Comparison of ENCODE assay signal across 9 mouse cellular contexts in the genomic region with DNA sequence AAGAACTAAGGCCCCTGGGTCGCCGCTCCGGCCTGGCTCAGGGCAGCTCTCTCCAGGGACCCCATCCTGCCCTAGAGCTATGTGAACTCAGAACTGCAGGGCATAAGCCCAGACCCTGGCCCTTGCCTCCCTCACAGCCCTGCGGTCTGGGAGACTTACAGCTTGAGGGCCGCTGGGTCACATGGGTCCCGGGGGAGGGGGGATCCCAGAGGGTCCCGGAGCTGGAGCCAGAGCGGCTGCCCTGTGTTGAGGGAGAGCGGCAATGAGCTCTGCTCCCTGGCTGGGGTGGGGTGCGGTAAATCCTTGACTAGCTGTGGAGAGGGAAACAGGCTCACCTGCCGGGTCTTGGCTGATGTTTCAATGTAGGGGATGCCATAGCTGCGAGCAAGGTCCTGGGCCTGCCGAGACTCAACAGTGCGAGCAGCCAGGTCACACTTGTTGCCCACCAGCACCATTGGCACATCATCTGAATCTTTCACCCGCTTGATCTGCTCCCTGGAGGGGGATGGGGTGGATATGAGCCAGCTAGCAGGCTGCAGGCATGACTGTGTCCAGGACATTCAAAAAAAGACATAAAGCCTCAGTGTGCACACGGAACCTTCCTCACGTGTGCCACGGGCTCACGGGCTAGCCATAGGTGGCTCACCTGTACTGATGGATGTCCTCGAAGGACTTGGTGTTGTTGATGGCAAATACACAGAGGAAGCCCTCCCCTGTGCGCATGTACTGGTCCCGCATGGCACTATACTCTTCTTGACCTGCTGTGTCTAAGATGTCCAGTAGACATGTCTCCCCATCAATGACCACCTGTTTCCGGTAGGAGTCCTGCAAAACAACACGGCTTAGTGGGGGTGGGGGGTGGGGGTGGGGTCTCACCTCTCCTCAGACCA. TPM values are rescaled to one million over a fixed set of nuclear protein-coding genes. Genes with fewer than 3 reads are reported as not detected.
A peak's percentile ranks its signal among the peaks of the same experiment; 100 is the strongest.
DNase-seq lines count a peak whose midpoint lies in the region; ATAC-seq lines count a peak whose summit lies in the region.
"Had no signal": no experiment of that assay in that cellular context is flagged by ENCODE, and none has a peak within 500 bp of the region (broad histone marks: within the 10 kb centered on the region; RNA-seq: fewer than 3 reads in every experiment).

No protein-coding gene starts in this region.

- peak overlapping the region; percentile 89; the same call in 1 of the 2 replicates for H3K4me3 ChIP-seq in heart, embryonic 12.5 days
- H3K4me3 ChIP-seq in embryonic facial prominence, embryonic 10.5 days: peak overlapping the region; percentile 95
- H3K4me3 ChIP-seq in hindbrain, embryonic 14.5 days (replicated peaks; ENCODE audit: low read length): peak overlapping the region; percentile 97
- peak overlapping the region; percentile 93 for H3K4me3 ChIP-seq in midbrain, embryonic 12.5 days

- peak overlapping the region; percentile 93 for H3K4me2 ChIP-seq in heart, embryonic 12.5 days
- H3K4me2 ChIP-seq in hindbrain, embryonic 14.5 days (replicated peaks): peak overlapping the region; percentile 96
- peak overlapping the region; percentile 93; the same call in 1 of the 2 replicates for H3K4me2 ChIP-seq in midbrain, embryonic 12.5 days (replicated peaks)

- no peaks in the 10 kb centered on the region for H3K9me3 ChIP-seq in heart, embryonic 12.5 days (replicated peaks)
- no peaks in the 10 kb centered on the region for H3K9me3 ChIP-seq in embryonic facial prominence, embryonic 10.5 days
- H3K9me3 ChIP-seq in hindbrain, embryonic 14.5 days (ENCODE audit: control insufficient read depth, low read length): no peaks in the 10 kb centered on the region
- no peaks in the 10 kb centered on the region for H3K9me3 ChIP-seq in midbrain, embryonic 12.5 days

- peaks cover 37% of the 10 kb centered on the region for H3K36me3 ChIP-seq in heart, embryonic 12.5 days
- peaks cover 39% of the 10 kb centered on the region for H3K36me3 ChIP-seq in embryonic facial prominence, embryonic 10.5 days (replicated peaks)
- H3K36me3 ChIP-seq in hindbrain, embryonic 14.5 days (replicated peaks; ENCODE audit: control insufficient read depth, insufficient read depth): peaks cover 36% of the 10 kb centered on the region
- peaks cover 36% of the 10 kb centered on the region for H3K36me3 ChIP-seq in midbrain, embryonic 12.5 days

- H3K9ac ChIP-seq in heart, embryonic 12.5 days: peak overlapping the region; percentile 98; the same call in 1 of the 2 replicates
- H3K9ac ChIP-seq in hindbrain, embryonic 14.5 days: no peak overlapping the region
- H3K9ac ChIP-seq in midbrain, embryonic 12.5 days (replicated peaks): peak overlapping the region; percentile 97; the same call in 1 of the 2 replicates

- WGBS in heart, embryonic 12.5 days: 90% methylated on average over 24 of the region's 24 CpGs
- 89% methylated on average over 24 of the region's 24 CpGs for WGBS in embryonic facial prominence, embryonic 10.5 days
- 93% methylated on average over 24 of the region's 24 CpGs for WGBS in hindbrain, embryonic 14.5 days
- 90% methylated on average over 24 of the region's 24 CpGs for WGBS in midbrain, embryonic 12.5 days

- peaks cover 33% of the 10 kb centered on the region for H3K4me1 ChIP-seq in heart, embryonic 12.5 days (replicated peaks)
- peaks cover 34% of the 10 kb centered on the region for H3K4me1 ChIP-seq in embryonic facial prominence, embryonic 10.5 days
- H3K4me1 ChIP-seq in hindbrain, embryonic 14.5 days (replicated peaks; ENCODE audit: control insufficient read depth, insufficient read depth, low read length): peaks cover 21% of the 10 kb centered on the region
- H3K4me1 ChIP-seq in midbrain, embryonic 12.5 days: peaks cover 28% of the 10 kb centered on the region

- H3K27ac ChIP-seq in heart, embryonic 12.5 days (ENCODE audit: poor library complexity, severe bottlenecking): no peak overlapping the region
- H3K27ac ChIP-seq in embryonic facial prominence, embryonic 10.5 days (replicated peaks): 0 out of 2 replicates have a peak overlapping the region, but pooled peaks have one; percentile 35
- no peak overlapping the region for H3K27ac ChIP-seq in hindbrain, embryonic 14.5 days
- no peak overlapping the region for H3K27ac ChIP-seq in midbrain, embryonic 12.5 days (replicated peaks)

- no peak for DNase-seq in heart, postnatal 36 days
- no peak for DNase-seq in embryonic facial prominence, embryonic 10.5 days (ENCODE audit: low spot score)
- DNase-seq in hindbrain, embryonic 14.5 days (ENCODE audit: low spot score): no peak
- no peak for DNase-seq in left cerebral cortex, postnatal 14 days (ENCODE audit: low spot score in 2 of 2)
- DNase-seq in thymus, postnatal 10 days (ENCODE audit: low spot score in 2 of 2): no peak
- DNase-seq in cerebellum, adult 9-10 months: no peak
- DNase-seq: adrenal gland, postnatal 36 days had no signal

- H3K27me3 ChIP-seq in heart, embryonic 12.5 days (replicated peaks): no peaks in the 10 kb centered on the region
- no peaks in the 10 kb centered on the region for H3K27me3 ChIP-seq in embryonic facial prominence, embryonic 10.5 days (replicated peaks; ENCODE audit: low read depth, poor library complexity, severe bottlenecking)
- H3K27me3 ChIP-seq in hindbrain, embryonic 14.5 days (ENCODE audit: control insufficient read depth, insufficient read depth, low read length): no peaks in the 10 kb centered on the region
- no peaks in the 10 kb centered on the region for H3K27me3 ChIP-seq in midbrain, embryonic 12.5 days

- intact Hi-C loops in heart, postnatal 36 days (cut with DNase I): loop anchor here (5.0 kb wide), 1 partner anchor 335 kb away; a partner anchor contains a TSS
- intact Hi-C loops in left cerebral cortex, postnatal 14 days (cut with DNase I): no loop called here

- ATAC-seq in heart, embryonic 12.5 days (ENCODE audit: insufficient number of reproducible peaks, low FRiP score): no peak
- ATAC-seq in hindbrain, embryonic 14.5 days (ENCODE audit: low FRiP score): no peak
- no peak for ATAC-seq in midbrain, embryonic 12.5 days (ENCODE audit: low FRiP score, low read depth)

RNA-seq across cellular contexts. Expression of a gene that starts 1.8 kb away (rescaled TPM):
- polyA plus RNA-seq in heart, embryonic 12.5 days (2016; fragmentation: Nextera tagmentation; extraction: Ambion mirVana): 74.1 and 78.2 TPM in 2 replicates
- total RNA-seq in heart, postnatal 36 days (2021): 100 to 1,000 TPM in 1 of 2 experiments, 10 to 100 TPM in 1; 97.9 to 104 TPM
- polyA plus RNA-seq in embryonic facial prominence, embryonic 10.5 days (2016; fragmentation: Nextera tagmentation; extraction: Ambion mirVana): 94.3 and 94.9 TPM in 2 replicates
- polyA plus RNA-seq in hindbrain, embryonic 14.5 days (2014; fragmentation: Nextera tagmentation; extraction: Ambion mirVana): 168 and 187 TPM in 2 replicates
- polyA plus RNA-seq in midbrain, embryonic 12.5 days (2016; fragmentation: Nextera tagmentation; extraction: Ambion mirVana): 93.4 and 96.4 TPM in 2 replicates
- 100 to 1,000 TPM; 249 to 272 TPM for total RNA-seq in left cerebral cortex, postnatal 14 days (2021)

RNA-seq across cellular contexts. Expression of a gene that starts 1.9 kb away (rescaled TPM):
- polyA plus RNA-seq in heart, embryonic 12.5 days (2016; fragmentation: Nextera tagmentation; extraction: Ambion mirVana): 2.5 and 3.5 TPM in 2 replicates
- total RNA-seq in heart, postnatal 36 days (2021): 1 to 10 TPM; 2.8 to 4.0 TPM
- polyA plus RNA-seq in embryonic facial prominence, embryonic 10.5 days (2016; fragmentation: Nextera tagmentation; extraction: Ambion mirVana): 15.1 and 18.1 TPM in 2 replicates
- polyA plus RNA-seq in hindbrain, embryonic 14.5 days (2014; fragmentation: Nextera tagmentation; extraction: Ambion mirVana): 6.6 and 7.6 TPM in 2 replicates
- 13.1 and 14.4 TPM in 2 replicates for polyA plus RNA-seq in midbrain, embryonic 12.5 days (2016; fragmentation: Nextera tagmentation; extraction: Ambion mirVana)
- total RNA-seq in left cerebral cortex, postnatal 14 days (2021): 1 to 10 TPM; 3.6 to 4.5 TPM

RNA-seq across cellular contexts. Expression of a gene that starts 19.4 kb away (rescaled TPM):
- polyA plus RNA-seq in heart, embryonic 12.5 days (2016; fragmentation: Nextera tagmentation; extraction: Ambion mirVana): 82.4 and 88.2 TPM in 2 replicates
- 10 to 100 TPM; 66.8 to 67.8 TPM for total RNA-seq in heart, postnatal 36 days (2021)
- polyA plus RNA-seq in embryonic facial prominence, embryonic 10.5 days (2016; fragmentation: Nextera tagmentation; extraction: Ambion mirVana): 77.9 and 79.7 TPM in 2 replicates
- polyA plus RNA-seq in hindbrain, embryonic 14.5 days (2014; fragmentation: Nextera tagmentation; extraction: Ambion mirVana): 53.5 and 56.1 TPM in 2 replicates
- 47.4 and 54.9 TPM in 2 replicates for polyA plus RNA-seq in midbrain, embryonic 12.5 days (2016; fragmentation: Nextera tagmentation; extraction: Ambion mirVana)
- total RNA-seq in left cerebral cortex, postnatal 14 days (2021): 10 to 100 TPM; 25.8 to 25.9 TPM

RNA-seq across cellular contexts. Expression of a gene that starts 21.8 kb away (rescaled TPM):
- polyA plus RNA-seq in heart, embryonic 12.5 days (2016; fragmentation: Nextera tagmentation; extraction: Ambion mirVana): 1.3 and 1.4 TPM in 2 replicates
- total RNA-seq in heart, postnatal 36 days (2021): not detected
- polyA plus RNA-seq in embryonic facial prominence, embryonic 10.5 days (2016; fragmentation: Nextera tagmentation; extraction: Ambion mirVana): 4.9 and 5.3 TPM in 2 replicates
- polyA plus RNA-seq in hindbrain, embryonic 14.5 days (2014; fragmentation: Nextera tagmentation; extraction: Ambion mirVana): 0.20 and 0.66 TPM in 2 replicates
- polyA plus RNA-seq in midbrain, embryonic 12.5 days (2016; fragmentation: Nextera tagmentation; extraction: Ambion mirVana): 3.7 and 3.8 TPM in 2 replicates
- total RNA-seq in left cerebral cortex, postnatal 14 days (2021): not detected

RNA-seq across cellular contexts. Expression of a gene that starts 23.6 kb away (rescaled TPM):
- polyA plus RNA-seq in heart, embryonic 12.5 days (2016; fragmentation: Nextera tagmentation; extraction: Ambion mirVana): 12.9 and 16.2 TPM in 2 replicates
- total RNA-seq in heart, postnatal 36 days (2021): 1 to 10 TPM in 1 of 2 experiments, under 1 TPM in 1; 0.79 to 1.7 TPM
- 54.5 and 56.0 TPM in 2 replicates for polyA plus RNA-seq in embryonic facial prominence, embryonic 10.5 days (2016; fragmentation: Nextera tagmentation; extraction: Ambion mirVana)
- polyA plus RNA-seq in hindbrain, embryonic 14.5 days (2014; fragmentation: Nextera tagmentation; extraction: Ambion mirVana): 20.2 and 23.5 TPM in 2 replicates
- 40.1 and 40.6 TPM in 2 replicates for polyA plus RNA-seq in midbrain, embryonic 12.5 days (2016; fragmentation: Nextera tagmentation; extraction: Ambion mirVana)
- under 1 TPM in 1 of 2 experiments, not detected in 1; 0.47 TPM for total RNA-seq in left cerebral cortex, postnatal 14 days (2021)
